Mouse (Mus musculus) Patski (cell line): ENCODE measurements around the gene Gcsh. TPM values are rescaled to one million over a fixed set of nuclear protein-coding genes. Genes with fewer than 3 reads are reported as not detected.

Source experiments
- ATAC-seq: fragments of 100-300 bp; one replicate; pipeline ENCODE4 v1.8.0; 2021
- CTCF ChIA-PET: fragments of 350-600 bp; sonication (Branson Sonifier 250); formaldehyde crosslinking; loops from one replicate; lab custom pipeline; 2022; ENCODE audit warnings: inconsistent platforms; lab: Charles Lee
- POLR2A ChIA-PET: fragments of 350-600 bp; sonication (Branson Sonifier 250); formaldehyde crosslinking; loops from one replicate; lab custom pipeline; 2022; ENCODE audit warnings: antibody characterized with exemption, inconsistent platforms; lab: Charles Lee
- DNase-seq: peaks from one replicate; pipeline ENCODE4 v3.0.0-alpha.2; 2011; ENCODE audit warnings: low read depth, low spot score
- H3K27me3 ChIP-seq: fragments of 371-371 bp; one replicate; pipeline ENCODE4 v1.5.1; 2021
- CTCF ChIP-seq: fragments of 100-300 bp; IDR thresholded peaks from one replicate; pipeline ENCODE4 v1.5.1; 2021
- in situ Hi-C: fragments of 300-500 bp; cut with MboI; formaldehyde crosslinking; loops from 3 replicates; pipeline ENCODE4 v1.11.1; 2018; ENCODE audit warnings: low pct_unique_long_range_greater_than_20kb, mixed read lengths
- polyA plus RNA-seq: library from polyadenylated mRNA; unstranded; gene quantifications from one replicate; pipeline ENCODE4 v1.2.3, GENCODE M21; 2021

Gene Gcsh
- polyA plus RNA-seq, 1 experiment from 2014 or later: 44.7 TPM

DNA sequence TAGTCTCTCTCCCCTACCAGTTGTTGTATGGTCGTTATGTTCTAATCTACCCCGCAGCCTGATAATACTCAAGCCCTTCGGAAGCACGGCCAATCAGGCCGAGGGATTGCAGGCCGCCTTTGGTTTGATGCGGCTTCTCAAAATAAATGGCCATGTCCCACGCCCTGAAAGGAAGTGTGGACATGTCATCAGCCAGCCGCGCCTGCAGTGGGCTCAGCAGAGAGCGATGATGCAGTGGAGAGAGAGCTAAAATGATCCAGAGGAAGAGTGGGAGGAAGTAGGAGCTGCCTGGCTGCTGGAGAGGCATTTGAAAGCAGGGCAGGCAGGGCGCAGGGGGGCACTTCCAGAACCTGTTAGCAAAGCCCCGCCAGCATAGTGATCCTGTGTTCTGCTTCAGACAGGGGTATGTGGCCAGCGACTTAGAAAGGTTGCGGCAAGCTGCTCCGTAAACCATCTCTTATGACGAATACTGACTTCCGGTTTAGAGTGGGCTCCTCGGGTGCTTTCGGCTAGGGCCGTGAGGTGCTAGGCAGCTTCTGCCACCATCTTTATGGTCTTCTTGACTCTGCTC is 47.0 kb downstream of the Gcsh start:
- H3K27me3 ChIP-seq: no peaks in the 10 kb centered on the region
- in situ Hi-C loops: no loop called here
- TF ChIP-seq CTCF: no peak
- no peak for ATAC-seq
- ChIA-PET POLR2A (interaction anchor here (1.1 kb wide), 1 partner anchor 223 kb away, joined by 3 read pairs; no protein-coding TSS in a partner anchor), CTCF (no interaction called here)
- DNase-seq: no peak

DNA sequence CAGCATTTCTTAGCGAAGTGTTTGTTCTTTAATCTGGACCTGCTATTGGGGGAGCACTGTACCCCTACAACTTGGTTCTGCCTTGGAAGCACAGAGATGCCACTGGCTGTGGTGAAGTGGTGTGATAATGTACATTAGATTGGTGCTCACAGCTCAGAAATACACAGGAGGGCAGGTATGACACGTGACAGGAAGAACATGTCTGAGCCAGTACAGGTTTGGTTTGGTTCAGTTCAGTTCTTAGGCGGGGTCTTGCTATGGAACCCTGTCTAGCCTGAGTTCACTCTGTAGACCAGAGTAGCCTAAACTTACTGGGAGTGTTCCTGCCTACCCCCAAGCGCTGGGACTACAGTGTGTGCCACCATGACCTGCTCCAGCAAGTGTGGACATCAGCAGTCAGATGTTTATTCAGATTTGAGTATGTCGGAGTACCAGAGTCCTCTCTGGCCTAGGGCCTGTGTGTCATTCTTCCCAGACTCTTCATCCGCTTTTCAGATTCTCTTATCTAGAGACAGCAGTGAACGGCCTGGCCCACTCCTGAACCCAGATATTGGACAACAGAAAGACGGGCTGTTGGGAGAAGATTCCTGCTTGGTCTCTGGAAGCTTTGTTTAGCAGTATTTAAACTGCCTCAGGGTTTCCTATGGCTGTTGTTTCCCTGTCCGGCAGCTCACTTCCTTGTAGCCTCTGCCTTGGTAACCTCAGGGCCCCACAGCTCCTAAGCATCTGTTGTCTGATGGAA is 48.0 kb downstream of the Gcsh start:
- in situ Hi-C loops: no loop called here
- no peak for DNase-seq
- ChIA-PET POLR2A (no interaction called here), CTCF (interaction anchor here (0.7 kb wide), 1 partner anchor 36 kb away, joined by 3 read pairs; no protein-coding TSS in a partner anchor)
- ATAC-seq: no peak
- no peaks in the 10 kb centered on the region for H3K27me3 ChIP-seq
- TF ChIP-seq CTCF: no peak

- in situ Hi-C loops: loop anchor here (5.0 kb wide), 1 partner anchor 33 kb away; the partner anchor contains the start of gene 1700030J22Rik
- ATAC-seq: no peak
- H3K27me3 ChIP-seq: no peaks in the 10 kb centered on the region
- TF ChIP-seq CTCF: no peak
- ChIA-PET POLR2A (interaction anchor here (1.0 kb wide), 1 partner anchor 28 kb away, joined by 4 read pairs; no protein-coding TSS in a partner anchor), CTCF (interaction anchor here (0.9 to 1.7 kb wide), 3 partner anchors 11 to 36 kb away, joined by 4 to 6 read pairs (median 5); partner anchors contain the start of gene 1700030J22Rik)
- no peak for DNase-seq
Observed at GRCm38 (mm10) chr8:116944385-116944696, 49.0 kb downstream of the Gcsh start.

- DNase-seq: no peak
- ChIA-PET CTCF (interaction anchor here (0.9 to 1.7 kb wide), 3 partner anchors 12 to 37 kb away, joined by 4 to 6 read pairs (median 5); partner anchors contain the start of gene 1700030J22Rik), POLR2A (interaction anchor here (1.0 kb wide), 2 partner anchors 20 to 29 kb away, joined by 3 to 4 read pairs; no protein-coding TSS in a partner anchor)
- H3K27me3 ChIP-seq: no peaks in the 10 kb centered on the region
- TF ChIP-seq CTCF: no peak
- in situ Hi-C loops: loop anchor here (5.0 kb wide), 1 partner anchor 34 kb away; the partner anchor contains the start of gene 1700030J22Rik
- ATAC-seq: peak; percentile 58
Observed at GRCm38 (mm10) chr8:116943555-116944384, 49.6 kb downstream of the Gcsh start.

- TF ChIP-seq CTCF: peak; percentile 98
- H3K27me3 ChIP-seq: no peaks in the 10 kb centered on the region
- CTCF ChIA-PET: interaction anchor here (0.8 to 1.7 kb wide), 3 partner anchors 9 to 37 kb away, joined by 3 to 6 read pairs (median 5); partner anchors contain the start of gene 1700030J22Rik
- POLR2A ChIA-PET: interaction anchor here (1.0 kb wide), 1 partner anchor 20 kb away, joined by 3 read pairs; no protein-coding TSS in a partner anchor
- DNase-seq (no peak), ATAC-seq (peak; percentile 93)
- in situ Hi-C loops: loop anchor here (5.0 kb wide), 1 partner anchor 34 kb away; the partner anchor contains the start of gene 1700030J22Rik
Observed at GRCm38 (mm10) chr8:116943161-116943554, 50.2 kb downstream of the Gcsh start, which contains the start of gene Atmin. Atmin (plus strand) TSS chr8:116943393.

GRCm38 (mm10) chr8:116942284-116943058 is 50.9 kb downstream of the Gcsh start:
- DNase-seq (no peak), ATAC-seq (no peak)
- in situ Hi-C loops: loop anchor here (5.0 kb wide), 1 partner anchor 35 kb away; the partner anchor contains the start of gene 1700030J22Rik
- no peaks in the 10 kb centered on the region for H3K27me3 ChIP-seq
- ChIA-PET CTCF (interaction anchor here (0.8 to 1.7 kb wide), 2 partner anchors 9 to 36 kb away, joined by 3 to 5 read pairs; partner anchors contain the start of gene 1700030J22Rik), POLR2A (interaction anchor here (1.0 to 1.1 kb wide), 2 partner anchors 11 to 19 kb away, joined by 3 read pairs; no protein-coding TSS in a partner anchor)
- no peak for TF ChIP-seq CTCF

- CTCF ChIA-PET: interaction anchor here (1.9 kb wide), 1 partner anchor 8 kb away, joined by 6 read pairs; no protein-coding TSS in a partner anchor
- POLR2A ChIA-PET: no interaction called here
- TF ChIP-seq CTCF: no peak
- no peak for DNase-seq
- in situ Hi-C loops: no loop called here
- H3K27me3 ChIP-seq: no peaks in the 10 kb centered on the region
- no peak for ATAC-seq
Observed at GRCm38 (mm10) chr8:116935506-116935905, 57.8 kb downstream of the Gcsh start.

GRCm38 (mm10) chr8:116934976-116935375 is 58.4 kb downstream of the Gcsh start:
- TF ChIP-seq CTCF: no peak
- ChIA-PET CTCF (interaction anchor here (1.9 kb wide), 1 partner anchor 8 kb away, joined by 6 read pairs; no protein-coding TSS in a partner anchor), POLR2A (interaction anchor here (1.1 kb wide), 1 partner anchor 11 kb away, joined by 3 read pairs; no protein-coding TSS in a partner anchor)
- no peaks in the 10 kb centered on the region for H3K27me3 ChIP-seq
- in situ Hi-C loops: no loop called here
- DNase-seq (no peak), ATAC-seq (no peak)

Other genes with a start within 250 kb of the Gcsh start
- gene Cmc2, start 72.1 kb downstream of the Gcsh start, polyA plus RNA-seq: 42.4 TPM
- gene Cenpn, start 71.8 kb downstream of the Gcsh start, polyA plus RNA-seq: 17.3 TPM
- 15.9 TPM for gene Atmin, start 50.1 kb downstream of the Gcsh start, polyA plus RNA-seq
- gene 1700030J22Rik, start 14.6 kb downstream of the Gcsh start, polyA plus RNA-seq: 4.6 TPM
- not detected for gene Pkd1l2, start 88.9 kb upstream of the Gcsh start, polyA plus RNA-seq
- not detected for gene Bco1, start 102.3 kb upstream of the Gcsh start, polyA plus RNA-seq
- gene Gan, start 164.6 kb upstream of the Gcsh start, polyA plus RNA-seq: 2.6 TPM